Mouse (Mus musculus): Measurements from ENCODE around the gene Fam166b. TPM values are rescaled to one million over a fixed set of nuclear protein-coding genes. Genes with fewer than 3 reads are reported as not detected.
A peak's percentile ranks its signal among the peaks of the same experiment; 100 is the strongest.

Fam166b gene
- polyA plus RNA-seq, 1 experiment from 2014 or later: 0.52 TPM

DNA sequence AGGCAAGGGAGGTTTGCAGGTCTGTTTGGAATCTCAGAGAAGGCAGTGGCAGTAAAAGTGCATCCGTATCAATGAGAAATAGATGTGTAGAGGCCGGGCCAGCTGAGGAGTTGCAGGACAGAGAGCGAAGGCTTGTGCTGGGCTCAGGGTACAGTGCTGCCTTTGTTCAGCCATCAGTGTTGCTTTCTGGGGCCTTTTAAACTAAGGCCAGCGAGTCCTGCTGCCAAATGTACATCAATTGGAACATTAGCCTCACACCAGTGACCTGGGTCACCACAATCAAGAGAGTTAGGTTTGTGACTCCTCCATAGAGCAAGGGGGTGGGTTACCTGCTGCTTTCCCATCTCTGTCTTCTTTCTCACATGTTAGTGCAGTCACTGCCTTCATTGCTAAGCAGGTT lies 30.9 kb downstream of the Fam166b start:
- no peak overlapping the region for H3K9ac ChIP-seq
- no peaks in the 10 kb centered on the region for H3K27me3 ChIP-seq (replicated peaks)
- no peak overlapping the region for H3K4me3 ChIP-seq
- no peaks in the 10 kb centered on the region for H3K36me3 ChIP-seq (replicated peaks)
- H3K9me3 ChIP-seq: no peaks in the 10 kb centered on the region
- no peak overlapping the region for H3K4me2 ChIP-seq
- peaks cover 28% of the 10 kb centered on the region for H3K4me1 ChIP-seq
- 70% methylated on average over 4 of the region's 4 CpGs for WGBS
- ATAC-seq (replicated peaks): no peak
- H3K27ac ChIP-seq: no peak overlapping the region; the same call in 1 of the 2 replicates

DNA sequence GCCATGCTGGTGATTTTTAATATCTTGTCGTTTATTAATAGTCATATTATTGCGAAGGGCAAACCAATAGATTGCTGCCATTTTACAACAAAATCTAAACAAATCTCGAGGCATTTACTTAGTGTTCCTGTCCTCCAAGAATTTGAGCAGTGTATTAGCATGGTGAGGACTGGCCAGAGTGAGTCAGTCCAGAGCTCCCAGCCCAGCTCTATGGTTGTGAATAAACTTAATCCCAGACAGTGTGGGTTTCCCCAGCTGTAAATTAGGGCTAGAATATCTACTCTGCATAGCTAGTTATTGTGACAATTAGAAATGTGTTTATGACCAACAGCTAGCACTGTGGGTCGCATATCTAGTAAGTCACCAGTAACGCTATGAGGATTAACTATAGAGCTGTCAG lies 32.6 kb downstream of the Fam166b start:
- Histone ChIP-seq H3K4me1 (peaks cover 28% of the 10 kb centered on the region), H3K9me3 (no peaks in the 10 kb centered on the region), H3K36me3 (replicated peaks) (no peaks in the 10 kb centered on the region), H3K9ac (no peak overlapping the region), H3K27me3 (replicated peaks) (no peaks in the 10 kb centered on the region), H3K27ac (no peak overlapping the region), H3K4me2 (no peak overlapping the region), H3K4me3 (no peak overlapping the region)
- WGBS: 87% methylated on average over 5 of the region's 5 CpGs
- no peak for ATAC-seq (replicated peaks)

- Histone ChIP-seq H3K9ac (no peak overlapping the region), H3K27ac (no peak overlapping the region), H3K4me3 (no peak overlapping the region), H3K36me3 (replicated peaks) (no peaks in the 10 kb centered on the region), H3K9me3 (no peaks in the 10 kb centered on the region), H3K27me3 (replicated peaks) (no peaks in the 10 kb centered on the region), H3K4me2 (no peak overlapping the region), H3K4me1 (peaks cover 22% of the 10 kb centered on the region)
- no peak for ATAC-seq (replicated peaks)
- 77% methylated on average over 9 of the region's 9 CpGs for WGBS
These were observed 33.1 kb downstream of the Fam166b start for GRCm38 (mm10) chr4:43395836-43396235.

DNA sequence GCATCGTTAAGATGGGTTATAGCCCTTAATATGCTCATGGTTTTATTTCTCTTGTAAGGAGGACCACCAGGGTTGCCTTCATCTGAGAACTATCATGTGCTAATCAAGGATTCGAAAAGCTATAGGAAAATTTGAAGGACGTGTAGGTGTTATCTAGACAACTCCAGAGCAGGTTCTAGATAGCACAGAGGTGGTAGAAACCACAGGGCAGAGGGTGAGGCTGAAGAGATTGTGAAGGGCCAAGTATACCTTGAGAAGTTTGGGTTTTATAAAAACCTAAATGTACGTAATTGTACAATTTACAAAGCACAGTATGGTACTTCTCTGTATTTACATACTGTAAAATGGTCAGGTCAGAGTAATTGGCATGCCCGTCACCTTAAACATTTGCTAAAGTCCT lies 33.8 kb downstream of the Fam166b start:
- H3K27ac ChIP-seq: peak overlapping the region; percentile 20; the same call in 1 of the 2 replicates
- no peaks in the 10 kb centered on the region for H3K27me3 ChIP-seq (replicated peaks)
- no peaks in the 10 kb centered on the region for H3K36me3 ChIP-seq (replicated peaks)
- H3K4me2 ChIP-seq: no peak overlapping the region
- no peaks in the 10 kb centered on the region for H3K9me3 ChIP-seq
- H3K4me3 ChIP-seq: no peak overlapping the region
- no peak overlapping the region for H3K9ac ChIP-seq
- ATAC-seq (replicated peaks): no peak
- WGBS: 94% methylated on average over 5 of the region's 5 CpGs
- H3K4me1 ChIP-seq: peaks cover 21% of the 10 kb centered on the region

GRCm38 (mm10) chr4:43394345-43394891 lies 34.5 kb downstream of the Fam166b start:
- H3K36me3 ChIP-seq (replicated peaks): no peaks in the 10 kb centered on the region
- ATAC-seq (replicated peaks): no peak
- no peak overlapping the region for H3K9ac ChIP-seq
- H3K9me3 ChIP-seq: no peaks in the 10 kb centered on the region
- H3K4me1 ChIP-seq: peaks cover 16% of the 10 kb centered on the region
- no peak overlapping the region for H3K4me2 ChIP-seq
- H3K27ac ChIP-seq: peak overlapping the region; percentile 20; the same call in 1 of the 2 replicates
- 64% methylated on average over 15 of the region's 15 CpGs for WGBS
- no peaks in the 10 kb centered on the region for H3K27me3 ChIP-seq (replicated peaks)
- no peak overlapping the region for H3K4me3 ChIP-seq

GRCm38 (mm10) chr4:43391521-43392050 lies 37.3 kb downstream of the Fam166b start:
- WGBS: 70% methylated on average over 3 of the region's 3 CpGs
- Histone ChIP-seq H3K36me3 (replicated peaks) (no peaks in the 10 kb centered on the region), H3K4me2 (no peak overlapping the region), H3K9ac (no peak overlapping the region), H3K27me3 (replicated peaks) (no peaks in the 10 kb centered on the region), H3K9me3 (no peaks in the 10 kb centered on the region), H3K27ac (no peak overlapping the region), H3K4me3 (no peak overlapping the region), H3K4me1 (no peaks in the 10 kb centered on the region; the same call in 1 of the 2 replicates)
- no peak for ATAC-seq (replicated peaks)

DNA sequence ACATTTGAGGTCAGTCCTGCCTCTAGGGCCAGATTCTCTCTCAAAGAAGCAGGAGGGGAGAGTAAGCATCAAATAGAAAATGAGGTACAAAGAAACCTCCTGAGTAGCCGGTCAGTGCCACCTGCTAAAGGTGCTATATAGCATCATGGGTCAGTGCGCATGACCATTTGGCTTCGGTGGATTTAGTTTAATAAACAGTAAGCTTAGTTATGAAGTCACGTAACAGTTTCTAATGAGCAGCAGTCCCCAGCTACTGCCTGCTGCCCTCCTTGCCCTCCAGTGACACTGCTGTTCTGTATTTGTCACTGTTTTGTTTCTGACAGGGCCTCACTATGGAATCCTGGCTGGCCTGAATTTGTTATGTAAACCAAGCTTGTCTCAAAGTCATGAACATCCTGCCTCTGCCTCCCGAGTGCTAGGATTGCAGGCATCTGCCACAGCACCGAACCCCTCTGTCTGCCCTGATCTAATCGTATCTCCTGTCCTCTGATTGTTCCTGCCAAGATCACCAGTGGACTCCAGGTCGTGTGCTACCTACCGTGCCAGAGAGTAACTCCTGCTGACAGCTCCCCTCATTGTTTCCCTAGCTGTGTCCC lies 39.0 kb downstream of the Fam166b start:
- WGBS: 68% methylated on average over 9 of the region's 9 CpGs
- no peaks in the 10 kb centered on the region for H3K27me3 ChIP-seq (replicated peaks)
- H3K27ac ChIP-seq: no peak overlapping the region
- no peak overlapping the region for H3K4me3 ChIP-seq
- H3K4me1 ChIP-seq: no peaks in the 10 kb centered on the region; the same call in 1 of the 2 replicates
- no peaks in the 10 kb centered on the region for H3K36me3 ChIP-seq (replicated peaks)
- ATAC-seq (replicated peaks): no peak
- no peaks in the 10 kb centered on the region for H3K9me3 ChIP-seq
- H3K4me2 ChIP-seq: no peak overlapping the region
- no peak overlapping the region for H3K9ac ChIP-seq

DNA sequence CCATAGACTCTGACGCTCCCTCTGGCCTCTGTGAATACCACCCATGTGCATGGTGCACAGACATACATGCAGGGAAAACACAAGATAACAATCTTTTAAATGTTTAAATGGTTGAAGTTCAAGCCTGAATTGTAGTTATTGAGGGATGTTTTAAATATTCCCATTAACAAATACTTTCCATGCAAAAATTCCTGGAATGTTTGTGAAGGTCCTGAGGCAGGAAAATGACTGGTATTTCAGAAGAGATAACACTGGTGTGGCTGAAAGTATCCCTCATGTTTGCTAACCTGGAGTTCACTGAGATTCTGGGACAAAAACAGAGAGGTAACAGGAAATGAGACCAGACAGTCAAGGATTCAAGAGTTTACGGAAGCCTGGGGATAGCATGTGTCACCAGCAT lies 39.5 kb downstream of the Fam166b start:
- Histone ChIP-seq H3K4me1 (peaks cover 5% of the 10 kb centered on the region; the same call in 1 of the 2 replicates), H3K4me2 (no peak overlapping the region), H3K9ac (no peak overlapping the region), H3K4me3 (no peak overlapping the region), H3K27ac (no peak overlapping the region), H3K36me3 (replicated peaks) (no peaks in the 10 kb centered on the region), H3K9me3 (no peaks in the 10 kb centered on the region), H3K27me3 (replicated peaks) (no peaks in the 10 kb centered on the region)
- 91% methylated on average over 2 of the region's 2 CpGs for WGBS
- no peak for ATAC-seq (replicated peaks)

GRCm38 (mm10) chr4:43386932-43387331 lies 42.0 kb downstream of the Fam166b start:
- H3K27me3 ChIP-seq (replicated peaks): no peaks in the 10 kb centered on the region
- no peak overlapping the region for H3K27ac ChIP-seq
- H3K9me3 ChIP-seq: no peaks in the 10 kb centered on the region
- H3K36me3 ChIP-seq (replicated peaks): no peaks in the 10 kb centered on the region
- no peak overlapping the region for H3K4me2 ChIP-seq
- no peak overlapping the region for H3K9ac ChIP-seq
- H3K4me1 ChIP-seq: peaks cover 20% of the 10 kb centered on the region
- no peak overlapping the region for H3K4me3 ChIP-seq
- no peak for ATAC-seq (replicated peaks)

DNA sequence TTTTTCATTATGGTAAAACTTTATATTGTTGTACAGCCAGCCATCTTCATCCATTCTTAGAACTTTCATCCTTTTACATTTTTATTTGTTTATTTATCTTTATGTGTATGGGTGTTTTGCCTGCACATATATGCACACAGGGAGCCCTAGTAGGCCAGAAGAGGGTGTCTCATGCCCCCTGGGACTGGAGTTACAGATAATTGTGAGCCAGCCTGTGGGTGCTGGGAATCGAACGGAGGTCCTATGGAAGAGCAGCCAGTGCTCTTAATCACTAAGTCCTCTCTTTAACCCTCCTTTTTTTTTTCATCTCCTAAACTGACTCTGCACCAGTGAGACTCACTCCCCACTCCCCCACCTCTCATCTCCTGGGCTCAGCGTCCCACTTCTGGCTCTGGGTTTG lies 44.4 kb downstream of the Fam166b start:
- H3K27me3 ChIP-seq (replicated peaks): no peaks in the 10 kb centered on the region
- ATAC-seq (replicated peaks): no peak
- no peak overlapping the region for H3K27ac ChIP-seq
- H3K4me1 ChIP-seq: peaks cover 30% of the 10 kb centered on the region
- H3K9me3 ChIP-seq: no peaks in the 10 kb centered on the region
- 98% methylated on average over 3 of the region's 3 CpGs for WGBS
- H3K4me2 ChIP-seq: no peak overlapping the region
- H3K36me3 ChIP-seq (replicated peaks): no peaks in the 10 kb centered on the region
- no peak overlapping the region for H3K4me3 ChIP-seq
- no peak overlapping the region for H3K9ac ChIP-seq

DNA sequence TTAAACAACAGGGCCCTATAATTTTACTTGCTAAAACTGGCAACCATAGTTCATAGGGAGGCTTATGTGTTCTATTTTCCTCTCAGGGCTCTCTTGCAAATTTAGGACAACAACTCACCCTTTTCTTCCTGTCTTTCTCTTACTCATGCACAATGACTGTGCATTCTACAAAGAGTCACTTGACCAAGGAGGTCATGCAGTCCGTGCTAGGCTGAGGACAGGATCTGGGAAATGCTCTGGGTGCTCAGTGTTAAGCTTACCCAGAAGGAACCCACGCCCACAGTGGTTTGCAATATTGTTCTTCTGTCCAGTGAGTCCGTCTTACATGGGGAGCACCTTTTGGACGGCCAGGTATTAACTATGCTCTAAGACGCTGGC lies 44.9 kb downstream of the Fam166b start:
- 87% methylated on average over 5 of the region's 5 CpGs for WGBS
- no peaks in the 10 kb centered on the region for H3K27me3 ChIP-seq (replicated peaks)
- no peak overlapping the region for H3K27ac ChIP-seq
- no peak overlapping the region for H3K9ac ChIP-seq
- no peak overlapping the region for H3K4me3 ChIP-seq
- no peak for ATAC-seq (replicated peaks)
- peak overlapping the region; percentile 80; the same call in 1 of the 2 replicates for H3K4me2 ChIP-seq
- H3K36me3 ChIP-seq (replicated peaks): no peaks in the 10 kb centered on the region
- H3K4me1 ChIP-seq: peaks cover 30% of the 10 kb centered on the region
- H3K9me3 ChIP-seq: no peaks in the 10 kb centered on the region

- WGBS: 76% methylated on average over 11 of the region's 11 CpGs
- ATAC-seq (replicated peaks): no peak
These were observed 45.5 kb downstream of the Fam166b start for GRCm38 (mm10) chr4:43383246-43384082.

More at GRCm38 (mm10) chr4:43383246-43384082, 45.5 kb downstream of the Fam166b start:
- peak overlapping the region; percentile 80 for H3K4me2 ChIP-seq
- peak overlapping the region; percentile 66 for H3K4me3 ChIP-seq
- no peak overlapping the region for H3K27ac ChIP-seq
- no peaks in the 10 kb centered on the region for H3K9me3 ChIP-seq
- peak overlapping the region; percentile 85; the same call in 1 of the 2 replicates for H3K9ac ChIP-seq
- no peaks in the 10 kb centered on the region for H3K36me3 ChIP-seq (replicated peaks)
- no peaks in the 10 kb centered on the region for H3K27me3 ChIP-seq (replicated peaks)
- peaks cover 30% of the 10 kb centered on the region for H3K4me1 ChIP-seq

Measured in midbrain, embryonic 15.5 days (tissue).